Mouse (Mus musculus): ENCODE data around the gene 5730409E04Rik. TPM values are rescaled to one million over a fixed set of nuclear protein-coding genes. Genes with fewer than 3 reads are reported as not detected.

5730409E04Rik gene
- polyA plus RNA-seq (2012; rRNA removed) (0.38 and 0.48 TPM in 2 replicates), polyA plus RNA-seq (2014; fragmentation: Nextera tagmentation; extraction: Ambion mirVana) (0.14 and 0.27 TPM in 2 replicates)

DNA sequence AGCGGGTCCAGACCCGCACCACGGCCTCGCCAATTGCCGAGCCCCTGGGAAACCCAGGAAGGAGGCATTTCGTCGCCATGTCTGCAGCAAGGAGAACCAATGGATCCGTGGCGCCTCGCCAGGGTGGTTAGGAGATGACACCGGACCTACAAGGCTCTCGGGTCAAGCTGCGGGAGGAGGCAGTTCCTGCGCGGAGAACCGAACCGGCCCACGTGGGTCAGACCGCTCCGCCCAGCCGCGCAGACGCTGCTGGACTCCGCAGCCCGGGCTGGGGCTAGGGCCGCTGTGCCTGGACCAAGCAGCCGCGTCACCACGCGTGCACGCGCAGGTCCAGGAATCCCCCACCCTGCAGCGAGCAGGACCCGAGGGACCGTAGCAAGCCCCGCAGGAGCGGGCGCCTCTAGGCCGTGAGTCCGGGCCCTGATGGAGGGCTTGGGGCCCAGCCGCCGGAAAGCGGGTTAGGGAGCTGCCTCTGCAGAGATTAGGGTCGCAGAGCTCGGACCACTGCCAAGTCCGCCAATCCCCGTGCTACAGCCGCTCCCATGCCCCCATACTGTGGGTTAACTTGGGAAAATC is at the start of gene 5730409E04Rik:
Gene 5730409E04Rik, plus strand, starts transcription at position 213 of the 576 bp plus-strand sequence.
- peak; percentile 51; the same call in 1 of the 2 replicates for ATAC-seq (ENCODE audit: insufficient read depth)
- Histone ChIP-seq H3K4me3 (ENCODE audit: insufficient read depth in 1 of 2, low read depth in 2 of 2, low read length in 2 of 2) (peak within 1 kb of the TSS; percentile 54 to 74), H3K36me3 (replicated peaks; ENCODE audit: control insufficient read depth, insufficient read depth, low read depth) (no peaks in the 10 kb centered on the region), H3K27ac (no peak within 1 kb of the TSS), H3K9me3 (ENCODE audit: control insufficient read depth, low read length) (no peaks in the 10 kb centered on the region), H3K4me2 (ENCODE audit: low read depth) (peak within 1 kb of the TSS; percentile 64), H3K27me3 (ENCODE audit: control insufficient read depth, insufficient read depth, low read length) (no peaks in the 10 kb centered on the region; the same call in 1 of the 2 replicates), H3K4me1 (replicated peaks; ENCODE audit: control insufficient read depth in 2 of 2, insufficient read depth in 2 of 2, low read length in 1 of 2) (no peaks in the 10 kb centered on the region), H3K9ac (replicated peaks) (peak within 1 kb of the TSS; percentile 43)
- 1% methylated on average over 48 of the region's 48 CpGs for WGBS (ENCODE audit: insufficient replicate concordance)
- DNase-seq (ENCODE audit: low read depth in 3 of 3, low spot score in 3 of 3): no peak
- TF ChIP-seq EP300 (IDR thresholded peaks at IDR 0.05; ENCODE audit: low read depth) (no peak), CTCF (IDR thresholded peaks at IDR 0.05; ENCODE audit: low read depth) (no peak)

DNA sequence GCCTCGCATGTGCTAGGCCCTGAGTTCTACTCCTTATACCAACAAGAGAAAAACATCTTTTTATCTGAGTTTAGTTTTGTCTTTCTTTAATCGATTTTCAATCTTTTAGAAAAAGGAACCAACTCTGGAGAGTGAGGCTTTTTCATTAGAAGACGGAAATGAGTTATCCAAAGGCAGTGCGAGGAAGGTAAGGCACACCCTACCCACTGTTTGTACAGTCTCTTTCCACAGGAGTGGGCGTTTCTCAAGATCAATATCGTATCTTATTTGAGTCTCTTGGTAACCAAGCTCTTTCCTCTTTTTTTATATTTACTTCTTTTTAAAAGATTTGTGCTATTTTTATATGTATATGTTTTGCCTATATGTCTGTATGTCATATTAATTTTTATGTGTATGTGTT is 45.8 kb upstream of the 5730409E04Rik start:
- peaks cover 87% of the 10 kb centered on the region for H3K36me3 ChIP-seq (replicated peaks; ENCODE audit: control insufficient read depth, insufficient read depth, low read depth)
- WGBS (ENCODE audit: insufficient replicate concordance): 84% methylated on average over 6 of the region's 6 CpGs

DNA sequence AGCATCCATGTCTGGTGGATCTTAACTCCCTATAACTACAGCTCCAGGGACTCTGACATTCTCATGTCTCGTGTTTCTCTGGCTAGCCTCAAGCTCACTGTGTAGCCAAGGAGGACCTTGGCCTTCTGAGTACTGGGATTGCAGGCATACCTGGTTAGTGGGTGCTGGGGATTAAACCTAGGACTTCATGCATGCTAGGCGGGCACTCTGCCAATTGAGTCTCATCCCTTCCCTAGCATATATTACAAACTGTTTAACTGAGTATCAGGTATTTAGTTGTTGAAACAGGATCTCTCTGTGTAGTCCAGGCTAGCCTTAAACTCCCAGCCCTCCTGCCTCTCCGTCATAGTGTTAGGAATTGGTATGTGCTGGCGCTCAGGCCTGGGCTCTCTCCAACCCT is 42.4 kb upstream of the 5730409E04Rik start:
- H3K9ac ChIP-seq (replicated peaks): no peak overlapping the region
- no peaks in the 10 kb centered on the region for H3K4me1 ChIP-seq (replicated peaks; ENCODE audit: control insufficient read depth in 2 of 2, insufficient read depth in 2 of 2, low read length in 1 of 2)
- ATAC-seq (ENCODE audit: insufficient read depth): no peak
- no peak for TF ChIP-seq CTCF (IDR thresholded peaks at IDR 0.05; ENCODE audit: low read depth)
- TF ChIP-seq EP300 (IDR thresholded peaks at IDR 0.05; ENCODE audit: low read depth): no peak
- H3K27me3 ChIP-seq (ENCODE audit: control insufficient read depth, insufficient read depth, low read length): no peaks in the 10 kb centered on the region
- peaks cover 93% of the 10 kb centered on the region for H3K36me3 ChIP-seq (replicated peaks; ENCODE audit: control insufficient read depth, insufficient read depth, low read depth)
- H3K9me3 ChIP-seq (ENCODE audit: control insufficient read depth, low read length): no peaks in the 10 kb centered on the region
- no peak for DNase-seq (ENCODE audit: low read depth in 3 of 3, low spot score in 3 of 3)
- WGBS (ENCODE audit: insufficient replicate concordance): 91% methylated on average over 4 of the region's 4 CpGs
- H3K4me2 ChIP-seq (ENCODE audit: low read depth): no peak overlapping the region
- H3K4me3 ChIP-seq (ENCODE audit: insufficient read depth in 1 of 2, low read depth in 2 of 2, low read length in 2 of 2): no peak overlapping the region
- H3K27ac ChIP-seq: no peak overlapping the region

More for the DNA sequence above, 45.8 kb upstream of the 5730409E04Rik start:
- no peaks in the 10 kb centered on the region for H3K27me3 ChIP-seq (ENCODE audit: control insufficient read depth, insufficient read depth, low read length)
- H3K4me1 ChIP-seq (replicated peaks; ENCODE audit: control insufficient read depth in 2 of 2, insufficient read depth in 2 of 2, low read length in 1 of 2): no peaks in the 10 kb centered on the region
- no peak overlapping the region for H3K4me3 ChIP-seq (ENCODE audit: insufficient read depth in 1 of 2, low read depth in 2 of 2, low read length in 2 of 2)
- DNase-seq (ENCODE audit: low read depth in 3 of 3, low spot score in 3 of 3) (no peak), ATAC-seq (ENCODE audit: insufficient read depth) (no peak)
- no peak overlapping the region for H3K4me2 ChIP-seq (ENCODE audit: low read depth)
- H3K27ac ChIP-seq: no peak overlapping the region
- H3K9ac ChIP-seq (replicated peaks): no peak overlapping the region
- H3K9me3 ChIP-seq (ENCODE audit: control insufficient read depth, low read length): no peaks in the 10 kb centered on the region
- no peak for TF ChIP-seq CTCF (IDR thresholded peaks at IDR 0.05; ENCODE audit: low read depth)
- TF ChIP-seq EP300 (IDR thresholded peaks at IDR 0.05; ENCODE audit: low read depth): no peak

DNA sequence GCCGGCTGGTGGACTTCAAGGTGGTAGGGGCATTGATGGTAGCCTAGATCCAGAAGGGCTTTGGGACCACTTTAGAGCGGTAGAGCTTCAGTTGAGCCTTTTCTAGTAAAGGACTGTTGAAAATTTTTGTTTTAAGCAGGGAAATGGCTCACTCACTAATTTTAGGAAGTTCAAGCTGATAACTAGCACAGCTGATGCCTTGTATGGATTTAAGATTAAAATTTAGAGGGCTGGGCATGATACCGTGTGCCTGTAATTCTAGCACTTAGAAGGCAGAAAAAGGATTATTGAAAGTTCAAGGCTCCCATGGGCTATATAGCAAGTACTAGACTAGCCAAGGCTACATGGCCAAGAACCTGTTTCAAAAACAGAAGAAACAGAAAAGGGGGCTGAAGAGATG is 39.8 kb upstream of the 5730409E04Rik start:
- Histone ChIP-seq H3K9ac (replicated peaks) (no peak overlapping the region), H3K4me1 (replicated peaks; ENCODE audit: control insufficient read depth in 2 of 2, insufficient read depth in 2 of 2, low read length in 1 of 2) (no peaks in the 10 kb centered on the region), H3K27ac (no peak overlapping the region), H3K9me3 (ENCODE audit: control insufficient read depth, low read length) (0 out of 2 replicates have a peak, but pooled peaks cover 2% of the 10 kb centered on the region), H3K4me2 (ENCODE audit: low read depth) (no peak overlapping the region), H3K36me3 (replicated peaks; ENCODE audit: control insufficient read depth, insufficient read depth, low read depth) (peaks cover 94% of the 10 kb centered on the region), H3K4me3 (ENCODE audit: insufficient read depth in 1 of 2, low read depth in 2 of 2, low read length in 2 of 2) (no peak overlapping the region), H3K27me3 (ENCODE audit: control insufficient read depth, insufficient read depth, low read length) (no peaks in the 10 kb centered on the region)
- 81% methylated on average over 3 of the region's 3 CpGs for WGBS (ENCODE audit: insufficient replicate concordance)
- TF ChIP-seq CTCF (IDR thresholded peaks at IDR 0.05; ENCODE audit: low read depth) (no peak), EP300 (IDR thresholded peaks at IDR 0.05; ENCODE audit: low read depth) (no peak)
- ATAC-seq (ENCODE audit: insufficient read depth) (no peak), DNase-seq (ENCODE audit: low read depth in 3 of 3, low spot score in 3 of 3) (no peak)

- 92% methylated on average over 5 of the region's 5 CpGs for WGBS (ENCODE audit: insufficient replicate concordance)
- DNase-seq (ENCODE audit: low read depth in 3 of 3, low spot score in 3 of 3): no peak
- H3K4me2 ChIP-seq (ENCODE audit: low read depth): no peak overlapping the region
Measured at GRCm38 (mm10) chr4:126576281-126576680, 33.3 kb upstream of the 5730409E04Rik start.

More at GRCm38 (mm10) chr4:126576281-126576680, 33.3 kb upstream of the 5730409E04Rik start:
- Histone ChIP-seq H3K9ac (replicated peaks) (no peak overlapping the region), H3K4me1 (replicated peaks; ENCODE audit: control insufficient read depth in 2 of 2, insufficient read depth in 2 of 2, low read length in 1 of 2) (no peaks in the 10 kb centered on the region), H3K9me3 (ENCODE audit: control insufficient read depth, low read length) (0 out of 2 replicates have a peak, but pooled peaks cover 3% of the 10 kb centered on the region), H3K4me3 (ENCODE audit: insufficient read depth in 1 of 2, low read depth in 2 of 2, low read length in 2 of 2) (no peak overlapping the region), H3K27ac (no peak overlapping the region), H3K36me3 (replicated peaks; ENCODE audit: control insufficient read depth, insufficient read depth, low read depth) (peaks cover 100% of the 10 kb centered on the region), H3K27me3 (ENCODE audit: control insufficient read depth, insufficient read depth, low read length) (no peaks in the 10 kb centered on the region)
- TF ChIP-seq EP300 (IDR thresholded peaks at IDR 0.05; ENCODE audit: low read depth) (no peak), CTCF (IDR thresholded peaks at IDR 0.05; ENCODE audit: low read depth) (no peak)
- no peak for ATAC-seq (ENCODE audit: insufficient read depth)

All from liver, embryonic 14.5 days (tissue).